Mouse (Mus musculus) hindbrain, embryonic 16.5 days (tissue): ENCODE data around the gene Fnip2. TPM values are rescaled to one million over a fixed set of nuclear protein-coding genes. Genes with fewer than 3 reads are reported as not detected.

Source experiments
- ATAC-seq: fragments of 200-750 bp; cut with Nextera tagmentation; 2 replicates; pipeline ENCODE4 v1.8.0; 2017; ENCODE audit warnings: moderate TSS enrichment, moderate library complexity
- H3K27ac ChIP-seq: fragments of 300-500 bp; sonication (generic); 2 replicates; pipeline ENCODE4 v1.5.1; 2014; ENCODE audit warnings: low read depth, mild to moderate bottlenecking, control low read depth, low read length, moderate library complexity
- H3K27me3 ChIP-seq: fragments of 300-500 bp; sonication (generic); replicated peaks from 2 replicates; pipeline ENCODE4 v1.6.1; 2014; ENCODE audit warnings: low read length; ENCODE audit not compliant: control insufficient read depth, insufficient read depth
- H3K36me3 ChIP-seq: fragments of 300-500 bp; sonication (generic); 2 replicates; pipeline ENCODE4 v1.6.1; 2014; ENCODE audit warnings: mild to moderate bottlenecking, low read length, moderate library complexity, mixed read lengths; ENCODE audit not compliant: control insufficient read depth, insufficient read depth
- H3K4me1 ChIP-seq: fragments of 300-500 bp; sonication (generic); 2 replicates; pipeline ENCODE4 v1.6.1; 2014; ENCODE audit warnings: low read depth, low read length; ENCODE audit not compliant: control insufficient read depth, insufficient read depth
- H3K4me2 ChIP-seq: fragments of 300-500 bp; sonication (generic); 2 replicates; pipeline ENCODE4 v1.6.1; 2014; ENCODE audit warnings: mild to moderate bottlenecking, low read length, control low read depth, moderate library complexity
- H3K4me3 ChIP-seq: fragments of 300-500 bp; sonication (generic); 2 replicates; pipeline ENCODE4 v1.5.1; 2014; ENCODE audit warnings: mild to moderate bottlenecking, low read length, control low read depth, moderate library complexity
- H3K9ac ChIP-seq: fragments of 300-500 bp; sonication (generic); 2 replicates; pipeline ENCODE4 v1.6.1; 2014; ENCODE audit warnings: low read depth, mild to moderate bottlenecking, control low read depth, low read length, moderate library complexity
- H3K9me3 ChIP-seq: fragments of 300-500 bp; sonication (generic); 2 replicates; pipeline ENCODE4 v1.6.1; 2014; ENCODE audit warnings: mild to moderate bottlenecking, low read length, moderate library complexity; ENCODE audit not compliant: control insufficient read depth
- WGBS: fragments of 180-500 bp; shearing (Covaris S2); extraction: QIAGEN DNeasy Blood & Tissue Kit; methylation state at CpG from one replicate; pipeline ENCODE4 v1.1.7; 2014; 5-methylcytosine and 5-hydroxymethylcytosine counted together
- polyA plus RNA-seq: library from polyadenylated mRNA; unstranded; fragments of >200 nt; fragmentation: Nextera tagmentation; extraction: Ambion mirVana; gene quantifications from 2 replicates; pipeline ENCODE4 v1.2.1, GENCODE M21; 2015

The Fnip2 gene
- polyA plus RNA-seq, 1 experiment from 2014 or later: 4.5 TPM

DNA sequence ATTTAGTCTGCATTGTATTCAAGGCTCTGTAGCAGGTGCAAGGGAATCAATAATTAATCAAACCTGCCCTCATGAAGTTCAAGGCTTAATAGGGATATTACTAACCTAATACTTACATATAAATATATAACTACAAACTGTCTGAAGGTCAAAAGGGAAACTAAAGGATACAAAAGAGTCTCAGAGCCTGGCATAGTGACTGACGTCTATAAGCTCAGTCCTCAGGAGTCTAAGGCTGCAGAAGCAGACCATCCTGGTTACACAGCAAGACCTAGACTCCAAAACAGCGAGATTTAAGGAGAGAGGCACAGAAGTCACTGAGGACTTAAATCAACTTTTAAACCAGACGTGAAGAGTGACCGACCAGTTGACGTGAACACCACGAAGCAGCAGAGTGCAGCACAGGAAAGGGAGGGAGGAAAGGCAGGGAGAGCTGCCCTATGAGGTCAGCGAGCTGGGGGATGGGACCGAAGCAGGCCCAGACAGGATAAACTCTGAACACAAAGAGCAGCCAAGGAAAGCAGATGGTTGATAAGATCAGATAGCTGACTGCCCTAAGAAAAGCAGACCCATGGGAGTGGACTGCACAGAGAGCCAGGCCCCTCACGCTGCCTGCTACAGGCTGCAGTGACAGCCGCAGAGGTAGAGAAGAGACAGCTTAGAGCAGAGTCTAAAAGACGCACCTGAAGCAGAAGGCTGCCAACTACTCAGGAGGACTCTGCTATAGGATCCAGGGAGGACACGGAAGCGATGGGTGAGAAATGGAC, 48.7 kb downstream of the Fnip2 start:
- Histone ChIP-seq H3K4me2 (no peak overlapping the region; the same call in 1 of the 2 replicates), H3K9me3 (no peaks in the 10 kb centered on the region), H3K4me3 (no peak overlapping the region), H3K27ac (peak overlapping the region; percentile 12; the same call in 1 of the 2 replicates), H3K9ac (peak overlapping the region; percentile 5), H3K36me3 (no peaks in the 10 kb centered on the region), H3K4me1 (peaks cover 18% of the 10 kb centered on the region), H3K27me3 (no peaks in the 10 kb centered on the region)
- peak; percentile 69 for ATAC-seq
- 38% methylated on average over 13 of the region's 13 CpGs for WGBS

- ATAC-seq: peak; percentile 58; the same call in 1 of the 2 replicates
- H3K9ac ChIP-seq: no peak overlapping the region; the same call in 1 of the 2 replicates
- H3K36me3 ChIP-seq: no peaks in the 10 kb centered on the region
- no peak overlapping the region for H3K4me3 ChIP-seq
- peaks cover 18% of the 10 kb centered on the region for H3K4me1 ChIP-seq
- H3K9me3 ChIP-seq: no peaks in the 10 kb centered on the region
- 52% methylated on average over 17 of the region's 17 CpGs for WGBS
- no peaks in the 10 kb centered on the region for H3K27me3 ChIP-seq
- H3K27ac ChIP-seq: peak overlapping the region; percentile 63
- peak overlapping the region; percentile 41 for H3K4me2 ChIP-seq
Observed at GRCm38 (mm10) chr3:79517884-79518591, 49.6 kb downstream of the Fnip2 start.

DNA sequence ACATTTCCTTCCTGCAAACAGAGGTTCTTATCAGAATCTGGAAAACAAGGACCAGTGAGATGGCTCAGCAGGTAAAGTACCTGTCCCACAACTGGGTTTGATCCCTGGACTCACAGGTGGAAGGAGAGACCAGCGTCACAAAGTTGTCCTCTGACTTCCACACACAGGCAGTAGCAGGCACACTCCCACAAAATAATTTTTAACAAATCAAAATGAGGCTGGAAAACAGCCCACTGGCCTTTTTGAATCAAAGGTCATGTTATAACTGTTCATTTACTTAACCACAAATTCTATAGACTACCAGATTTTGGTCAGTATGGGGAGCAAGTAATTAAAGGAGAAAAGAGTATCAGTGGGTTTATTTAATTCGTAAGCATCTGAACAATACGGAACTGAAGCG, 50.6 kb downstream of the Fnip2 start:
- Histone ChIP-seq H3K36me3 (no peaks in the 10 kb centered on the region), H3K4me2 (no peak overlapping the region), H3K27me3 (no peaks in the 10 kb centered on the region), H3K27ac (no peak overlapping the region), H3K4me1 (peaks cover 18% of the 10 kb centered on the region), H3K4me3 (no peak overlapping the region), H3K9me3 (no peaks in the 10 kb centered on the region), H3K9ac (no peak overlapping the region)
- 88% methylated on average over 4 of the region's 4 CpGs for WGBS
- no peak for ATAC-seq

DNA sequence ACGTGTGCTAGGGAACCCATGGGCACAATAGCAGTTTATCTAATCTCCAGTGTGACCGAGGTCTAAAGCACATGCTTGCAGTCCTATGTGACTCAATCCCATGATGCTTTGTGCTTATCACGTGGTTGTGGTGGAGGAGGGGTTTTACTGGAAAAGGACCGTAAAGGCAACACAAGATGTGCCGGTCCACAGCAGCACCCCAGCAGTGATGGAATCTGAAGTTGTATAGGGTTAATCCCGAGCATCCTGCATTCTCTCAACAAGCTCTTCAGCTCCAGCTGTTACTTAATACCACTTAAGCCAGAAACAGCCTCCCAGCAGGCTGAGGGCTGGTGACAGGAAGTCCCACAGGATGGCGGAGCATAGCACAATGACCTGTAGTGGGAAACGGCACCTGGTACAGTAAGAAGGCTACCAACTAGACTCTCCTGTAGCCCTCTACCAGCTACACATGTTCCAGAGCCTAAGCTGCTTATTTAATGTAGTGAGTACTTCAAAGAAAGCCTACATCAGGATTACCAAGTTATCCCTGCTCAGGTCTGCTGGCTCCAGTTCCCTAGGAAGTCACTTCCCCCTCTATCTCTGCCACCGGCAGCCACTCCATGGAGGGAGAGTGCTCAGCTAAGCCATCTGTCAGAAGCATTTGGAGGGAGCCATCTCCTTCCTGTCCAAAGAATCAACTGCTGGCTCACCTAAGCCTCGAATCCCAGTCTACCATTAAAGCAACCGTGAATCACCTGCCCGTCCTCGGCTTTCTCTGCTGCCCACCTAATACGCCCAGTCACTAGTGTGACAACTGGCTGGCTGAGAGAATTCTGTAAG, 51.3 kb downstream of the Fnip2 start:
- no peak overlapping the region for H3K4me2 ChIP-seq
- no peaks in the 10 kb centered on the region for H3K27me3 ChIP-seq
- H3K9me3 ChIP-seq: no peaks in the 10 kb centered on the region
- ATAC-seq: no peak
- H3K27ac ChIP-seq: no peak overlapping the region
- no peak overlapping the region for H3K9ac ChIP-seq
- 72% methylated on average over 14 of the region's 14 CpGs for WGBS
- H3K4me1 ChIP-seq: peaks cover 18% of the 10 kb centered on the region
- H3K36me3 ChIP-seq: no peaks in the 10 kb centered on the region
- H3K4me3 ChIP-seq: no peak overlapping the region

DNA sequence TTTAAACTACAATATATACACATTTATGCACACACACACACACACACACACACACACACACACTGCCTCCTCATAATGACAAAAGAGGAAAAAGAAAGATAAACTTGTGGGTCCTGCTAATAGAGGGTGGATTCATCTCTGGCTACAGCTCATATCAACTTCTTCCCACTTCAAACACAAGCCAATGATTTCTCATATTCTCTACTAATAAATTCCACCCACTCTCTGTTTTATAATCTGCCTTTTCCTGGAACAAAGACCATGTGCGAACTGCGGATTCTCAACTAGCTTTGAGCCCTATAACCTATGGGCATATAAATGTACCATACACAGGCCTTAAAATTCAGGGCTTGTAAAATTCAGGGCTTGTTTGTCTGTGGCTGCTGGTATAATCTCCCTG, 53.3 kb downstream of the Fnip2 start:
- no peak for ATAC-seq
- H3K4me2 ChIP-seq: no peak overlapping the region
- 92% methylated on average over 2 of the region's 2 CpGs for WGBS

DNA sequence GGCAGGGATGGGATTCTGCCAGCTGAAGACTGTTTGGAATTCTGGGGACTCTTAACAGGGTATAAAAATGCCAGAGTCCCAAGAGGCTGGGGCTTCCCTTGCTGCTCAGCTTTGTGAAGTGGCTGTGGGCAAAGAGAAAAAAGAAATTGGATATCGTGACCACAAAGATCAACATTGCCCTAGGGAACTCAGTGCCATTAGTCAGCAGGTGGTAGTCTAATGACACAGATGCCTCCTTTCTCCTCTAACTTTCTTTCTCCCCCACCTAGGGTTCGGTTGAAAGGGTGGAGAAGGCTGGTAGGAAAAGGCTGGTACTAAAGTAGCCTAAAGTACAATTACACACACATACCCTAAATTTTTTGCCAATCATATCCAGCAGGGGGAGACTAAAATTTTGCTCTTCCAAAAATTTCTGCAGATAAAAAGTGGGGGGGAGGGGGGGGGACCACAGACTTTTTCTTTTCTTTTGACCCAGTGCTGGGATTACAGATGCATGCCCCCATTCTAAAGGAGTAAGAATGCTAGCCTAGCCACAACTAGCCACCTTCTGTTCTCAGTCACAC, 66.3 kb downstream of the Fnip2 start:
- no peak for ATAC-seq
- no peak overlapping the region for H3K4me3 ChIP-seq

More for the DNA sequence above, 53.3 kb downstream of the Fnip2 start:
- H3K27ac ChIP-seq: no peak overlapping the region
- H3K4me3 ChIP-seq: no peak overlapping the region
- peaks cover 15% of the 10 kb centered on the region for H3K4me1 ChIP-seq
- no peaks in the 10 kb centered on the region for H3K36me3 ChIP-seq
- no peaks in the 10 kb centered on the region for H3K27me3 ChIP-seq
- H3K9ac ChIP-seq: no peak overlapping the region
- H3K9me3 ChIP-seq: no peaks in the 10 kb centered on the region

GRCm38 (mm10) chr3:79500279-79500678, 67.3 kb downstream of the Fnip2 start:
- Histone ChIP-seq H3K4me1 (no peaks in the 10 kb centered on the region), H3K4me2 (no peak overlapping the region), H3K27me3 (no peaks in the 10 kb centered on the region), H3K9me3 (no peaks in the 10 kb centered on the region), H3K36me3 (peaks cover 7% of the 10 kb centered on the region), H3K4me3 (no peak overlapping the region), H3K9ac (no peak overlapping the region), H3K27ac (no peak overlapping the region)
- WGBS: 38% methylated on average over 10 of the region's 10 CpGs
- peak; percentile 52; the same call in 1 of the 2 replicates for ATAC-seq

More for the DNA sequence above, 66.3 kb downstream of the Fnip2 start:
- H3K27ac ChIP-seq: no peak overlapping the region
- 63% methylated on average over 2 of the region's 2 CpGs for WGBS
- H3K9ac ChIP-seq: no peak overlapping the region
- no peaks in the 10 kb centered on the region for H3K27me3 ChIP-seq
- H3K36me3 ChIP-seq: peaks cover 7% of the 10 kb centered on the region
- H3K4me1 ChIP-seq: no peaks in the 10 kb centered on the region
- no peaks in the 10 kb centered on the region for H3K9me3 ChIP-seq
- no peak overlapping the region for H3K4me2 ChIP-seq

GRCm38 (mm10) chr3:79496668-79497067, 70.9 kb downstream of the Fnip2 start:
- Histone ChIP-seq H3K9ac (no peak overlapping the region), H3K27ac (no peak overlapping the region), H3K9me3 (no peaks in the 10 kb centered on the region), H3K4me3 (no peak overlapping the region), H3K36me3 (peaks cover 19% of the 10 kb centered on the region), H3K4me2 (no peak overlapping the region), H3K27me3 (no peaks in the 10 kb centered on the region), H3K4me1 (no peaks in the 10 kb centered on the region)
- WGBS: 84% methylated on average over 6 of the region's 6 CpGs
- no peak for ATAC-seq
